In the genomic region with DNA sequence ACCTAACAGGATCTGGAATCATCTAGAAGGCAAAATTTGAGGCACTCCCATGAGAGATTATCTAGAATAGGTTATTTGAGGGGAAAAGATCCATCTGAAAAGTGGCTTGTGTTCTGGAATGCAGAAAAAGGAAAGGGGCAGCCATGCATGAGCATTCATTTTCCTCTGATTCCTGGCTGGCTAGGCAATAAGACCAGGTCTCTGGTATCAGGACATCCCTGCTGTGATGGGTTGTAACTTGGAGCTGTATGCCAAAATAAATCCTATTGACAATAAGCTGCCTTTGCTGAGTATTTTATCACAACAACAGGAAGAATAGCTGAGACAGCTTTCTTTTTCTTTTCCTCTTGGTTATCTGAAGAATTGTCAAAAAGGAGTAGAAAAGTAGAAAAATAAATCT, we compare ENCODE assay signal across 11 mouse cellular contexts.
"Had no signal": no experiment of that assay in that cellular context is flagged by ENCODE, and none has a peak within 500 bp of the region (broad histone marks: within the 10 kb centered on the region; RNA-seq: fewer than 3 reads in every experiment).

No protein-coding gene starts in this region.

- DNase-seq: kidney, adult 2 months; kidney, postnatal 25 days; layer of hippocampus, adult 9-11 months; liver; lung, adult 18-20 months; lung, postnatal 10 days; thymus, adult 2 months; thymus, postnatal 14 days; thymus, postnatal 4 days had no signal

- ATAC-seq: liver, embryonic 12.5 days; midbrain, embryonic 16.5 days had no signal
